Comparison of ENCODE assay signal across 8 mouse cellular contexts in genomic region chr12:108275508-108275890, GRCm38 (mm10). TPM values are rescaled to one million over a fixed set of nuclear protein-coding genes. Genes with fewer than 3 reads are reported as not detected.
DNase-seq lines count a peak whose midpoint lies in the region; ATAC-seq lines count a peak whose summit lies in the region.

No protein-coding gene starts in this region.

- H3K4me1 ChIP-seq in forebrain, embryonic 14.5 days (ENCODE audit: control insufficient read depth, insufficient read depth, low read length) = peaks cover 60% of the 10 kb centered on the region
- peaks cover 50% of the 10 kb centered on the region for H3K4me1 ChIP-seq in liver, embryonic 15.5 days (replicated peaks)
- peaks cover 57% of the 10 kb centered on the region for H3K4me1 ChIP-seq in neural tube, embryonic 11.5 days (ENCODE audit: control insufficient read depth, insufficient read depth, low read length)
- H3K4me1 ChIP-seq in stomach, embryonic 16.5 days (ENCODE audit: control insufficient read depth, insufficient read depth, low read length) = peaks cover 60% of the 10 kb centered on the region

- no peaks in the 10 kb centered on the region for H3K9me3 ChIP-seq in forebrain, embryonic 14.5 days (replicated peaks; ENCODE audit: control insufficient read depth, low read length)
- no peaks in the 10 kb centered on the region for H3K9me3 ChIP-seq in liver, embryonic 15.5 days (replicated peaks)
- H3K9me3 ChIP-seq in neural tube, embryonic 11.5 days (ENCODE audit: control insufficient read depth, low read length) = no peaks in the 10 kb centered on the region
- H3K9me3 ChIP-seq in stomach, embryonic 16.5 days (replicated peaks; ENCODE audit: control insufficient read depth, low read length) = no peaks in the 10 kb centered on the region

- peak overlapping the region; percentile 97 for H3K4me2 ChIP-seq in forebrain, embryonic 14.5 days (ENCODE audit: low read length)
- peak overlapping the region; percentile 87 for H3K4me2 ChIP-seq in liver, embryonic 15.5 days
- peak overlapping the region; percentile 96 for H3K4me2 ChIP-seq in neural tube, embryonic 11.5 days (ENCODE audit: low read depth)
- H3K4me2 ChIP-seq in stomach, embryonic 16.5 days (ENCODE audit: low read depth, low read length) = peak overlapping the region; percentile 93

- H3K27ac ChIP-seq in forebrain, embryonic 14.5 days (ENCODE audit: low read depth, low read length) = peak overlapping the region; percentile 91
- no peak overlapping the region for H3K27ac ChIP-seq in liver, embryonic 15.5 days (replicated peaks)
- H3K27ac ChIP-seq in neural tube, embryonic 11.5 days (ENCODE audit: low read depth, low read length) = peak overlapping the region; percentile 98
- peak overlapping the region; percentile 28 for H3K27ac ChIP-seq in stomach, embryonic 16.5 days (ENCODE audit: low read length)

- peak; percentile 90 for ATAC-seq in forebrain, embryonic 14.5 days
- peak; percentile 96 for ATAC-seq in liver, embryonic 15.5 days (ENCODE audit: insufficient read depth)
- ATAC-seq in neural tube, embryonic 11.5 days (ENCODE audit: insufficient read depth, low FRiP score, low TSS enrichment) = peak; percentile 89
- ATAC-seq in stomach, embryonic 16.5 days (ENCODE audit: insufficient read depth, low FRiP score) = peak; percentile 95

- H3K27me3 ChIP-seq in forebrain, embryonic 14.5 days (replicated peaks; ENCODE audit: control insufficient read depth, insufficient read depth, low read length) = no peaks in the 10 kb centered on the region
- H3K27me3 ChIP-seq in liver, embryonic 15.5 days = peaks cover 87% of the 10 kb centered on the region
- H3K27me3 ChIP-seq in neural tube, embryonic 11.5 days (ENCODE audit: control insufficient read depth, insufficient read depth, low read length) = no peaks in the 10 kb centered on the region
- no peaks in the 10 kb centered on the region; the same call in 1 of the 2 replicates for H3K27me3 ChIP-seq in stomach, embryonic 16.5 days (ENCODE audit: control insufficient read depth, insufficient read depth, low read length)

- no peaks in the 10 kb centered on the region for H3K36me3 ChIP-seq in forebrain, embryonic 14.5 days (ENCODE audit: control insufficient read depth, insufficient read depth, low read length)
- H3K36me3 ChIP-seq in liver, embryonic 15.5 days (replicated peaks) = no peaks in the 10 kb centered on the region
- H3K36me3 ChIP-seq in neural tube, embryonic 11.5 days (ENCODE audit: control insufficient read depth, insufficient read depth, low read length) = no peaks in the 10 kb centered on the region
- no peaks in the 10 kb centered on the region for H3K36me3 ChIP-seq in stomach, embryonic 16.5 days (ENCODE audit: control insufficient read depth, insufficient read depth, low read length)

- intact Hi-C loops in heart, postnatal 10 days (cut with DNase I) = loop anchor here (2.0 kb wide), 1 partner anchor 39 kb away; no protein-coding TSS in a partner anchor

- peak overlapping the region; percentile 84 for H3K9ac ChIP-seq in forebrain, embryonic 14.5 days (ENCODE audit: low read length)
- peak overlapping the region; percentile 38 for H3K9ac ChIP-seq in liver, embryonic 15.5 days
- H3K9ac ChIP-seq in neural tube, embryonic 11.5 days (ENCODE audit: low read length) = peak overlapping the region; percentile 88
- H3K9ac ChIP-seq in stomach, embryonic 16.5 days (ENCODE audit: low read length) = peak overlapping the region; percentile 89

- WGBS in forebrain, embryonic 14.5 days = 0% methylated on average over 31 of the region's 37 CpGs
- under 1% methylated on average over 35 of the region's 37 CpGs for WGBS in liver, embryonic 15.5 days (ENCODE audit: insufficient replicate concordance)
- 0% methylated on average over 26 of the region's 37 CpGs for WGBS in neural tube, embryonic 11.5 days
- 1% methylated on average over 34 of the region's 37 CpGs for WGBS in stomach, embryonic 16.5 days

- peak; percentile 98 for DNase-seq in ES-CJ7 (ENCODE audit: low read depth, low spot score)
- DNase-seq in c-Kit-positive CD71-positive TER-119-positive erythroid progenitor cells, embryonic 14.5 days (ENCODE audit: low spot score) = peak; percentile 87
- peak; percentile 98 for DNase-seq in forebrain, embryonic 14.5 days (ENCODE audit: low spot score)
- peak; percentile 98 for DNase-seq in heart, postnatal 10 days
- peak; percentile 97 to 99 for DNase-seq in kidney, postnatal 4 days
- DNase-seq in neural tube, embryonic 11.5 days (ENCODE audit: low spot score) = peak; percentile 100

- H3K4me3 ChIP-seq in forebrain, embryonic 14.5 days (ENCODE audit: low read depth, low read length) = peak overlapping the region; percentile 74
- peak overlapping the region; percentile 64 for H3K4me3 ChIP-seq in liver, embryonic 15.5 days (replicated peaks)
- H3K4me3 ChIP-seq in neural tube, embryonic 11.5 days (ENCODE audit: low read depth, low read length) = peak overlapping the region; percentile 94
- peak overlapping the region; percentile 80 for H3K4me3 ChIP-seq in stomach, embryonic 16.5 days (replicated peaks; ENCODE audit: low read length)

RNA-seq across cellular contexts. Expression of gene Ccdc85c, which starts 0.3 kb away (rescaled TPM):
- 13.6 and 14.5 TPM in 2 replicates for polyA plus RNA-seq in forebrain, embryonic 14.5 days (2014; fragmentation: Nextera tagmentation; extraction: Ambion mirVana)
- total RNA-seq in heart, postnatal 10 days (2021) = 10 to 100 TPM; 32.8 to 34.4 TPM
- 1.1 and 1.4 TPM in 2 replicates for polyA plus RNA-seq in liver, embryonic 15.5 days (2015; fragmentation: Nextera tagmentation; extraction: Ambion mirVana)
- 18.9 and 20.3 TPM in 2 replicates for polyA plus RNA-seq in neural tube, embryonic 11.5 days (2014; fragmentation: Nextera tagmentation; extraction: Ambion mirVana)
- 6.5 and 6.9 TPM in 2 replicates for polyA plus RNA-seq in stomach, embryonic 16.5 days (2015; fragmentation: Nextera tagmentation; extraction: Ambion mirVana)

RNA-seq across cellular contexts. Expression of gene Hhipl1, which starts 30.6 kb away (rescaled TPM):
- 1.0 and 1.4 TPM in 2 replicates for polyA plus RNA-seq in forebrain, embryonic 14.5 days (2014; fragmentation: Nextera tagmentation; extraction: Ambion mirVana)
- total RNA-seq in heart, postnatal 10 days (2021) = 1 to 10 TPM; 1.5 to 3.2 TPM
- polyA plus RNA-seq in liver, embryonic 15.5 days (2015; fragmentation: Nextera tagmentation; extraction: Ambion mirVana) = 0.03 and 0.09 TPM in 2 replicates
- polyA plus RNA-seq in neural tube, embryonic 11.5 days (2014; fragmentation: Nextera tagmentation; extraction: Ambion mirVana) = 1.0 TPM in 2 replicates
- 0.44 and 0.65 TPM in 2 replicates for polyA plus RNA-seq in stomach, embryonic 16.5 days (2015; fragmentation: Nextera tagmentation; extraction: Ambion mirVana)

RNA-seq across cellular contexts. Expression of gene Cyp46a1, which starts 58.7 kb away (rescaled TPM):
- polyA plus RNA-seq in forebrain, embryonic 14.5 days (2014; fragmentation: Nextera tagmentation; extraction: Ambion mirVana) = 10.9 and 14.3 TPM in 2 replicates
- total RNA-seq in heart, postnatal 10 days (2021) = 1 to 10 TPM in 1 of 2 experiments, under 1 TPM in 1; 0.69 to 2.3 TPM
- polyA plus RNA-seq in liver, embryonic 15.5 days (2015; fragmentation: Nextera tagmentation; extraction: Ambion mirVana) = 0.08 and 0.09 TPM in 2 replicates
- polyA plus RNA-seq in neural tube, embryonic 11.5 days (2014; fragmentation: Nextera tagmentation; extraction: Ambion mirVana) = 8.5 and 10.6 TPM in 2 replicates
- 6.8 and 8.5 TPM in 2 replicates for polyA plus RNA-seq in stomach, embryonic 16.5 days (2015; fragmentation: Nextera tagmentation; extraction: Ambion mirVana)

Comparison
In these comparisons a context has a peak if more than half of its experiments do, and no peak if none do; other contexts are left out.
1. H3K9ac ChIP-seq: peak in every context shown above with its lines; median percentile 89 in stomach, embryonic 16.5 days; 88 in neural tube, embryonic 11.5 days; 84 in forebrain, embryonic 14.5 days; 38 in liver, embryonic 15.5 days.